33 mouse cellular contexts compared by ENCODE assay signal in genomic region chr11:51364353-51364752, GRCm38 (mm10).
"Had no signal": no experiment of that assay in that cellular context is flagged by ENCODE, and none has a peak within 500 bp of the region (broad histone marks: within the 10 kb centered on the region; RNA-seq: fewer than 3 reads in every experiment).

No protein-coding gene starts in this region.

- H3K27ac ChIP-seq: heart, embryonic 13.5 days; heart, embryonic 15.5 days; hindbrain, embryonic 10.5 days; hindbrain, embryonic 12.5 days; hindbrain, embryonic 13.5 days; hindbrain, embryonic 14.5 days; hindbrain, embryonic 15.5 days; hindbrain, postnatal 0 days; intestine, embryonic 15.5 days; kidney, embryonic 15.5 days; kidney, postnatal 0 days; layer of hippocampus, adult 2 months; left cerebral cortex, adult 2 months had no signal

- H3K4me2 ChIP-seq: heart, embryonic 13.5 days; heart, embryonic 15.5 days; hindbrain, embryonic 12.5 days; hindbrain, embryonic 13.5 days; hindbrain, embryonic 14.5 days; hindbrain, embryonic 15.5 days; intestine, embryonic 15.5 days; kidney, embryonic 15.5 days had no signal

- H3K36me3 ChIP-seq: heart, embryonic 13.5 days; heart, embryonic 15.5 days; hindbrain, embryonic 10.5 days; hindbrain, embryonic 12.5 days; hindbrain, embryonic 13.5 days; hindbrain, embryonic 15.5 days; intestine, embryonic 15.5 days; kidney, embryonic 15.5 days had no signal

- H3K9me3 ChIP-seq: heart, embryonic 13.5 days; heart, embryonic 15.5 days; hindbrain, embryonic 10.5 days; hindbrain, embryonic 12.5 days; hindbrain, embryonic 13.5 days; hindbrain, embryonic 15.5 days; intestine, embryonic 15.5 days; kidney, embryonic 15.5 days had no signal

- DNase-seq: heart, postnatal 10 days; heart, postnatal 14 days; heart, postnatal 36 days; heart, postnatal 4 days; kidney, adult 11 months; kidney, adult 18-20 months; kidney, adult 2 months; kidney, adult 8-10 months; kidney, adult 9 months; kidney, postnatal 10 days; kidney, postnatal 14 days; kidney, postnatal 25 days; kidney, postnatal 36 days; kidney, postnatal 4 days; layer of hippocampus, adult 9-11 months; layer of hippocampus, postnatal 36 days had no signal

- ATAC-seq: hindbrain, embryonic 16.5 days; hindbrain, postnatal 0 days; inflammation-experienced regulatory T-cells, adult 6 months; intestine, embryonic 15.5 days; intestine, embryonic 16.5 days; intestine, postnatal 0 days had no signal

- H3K4me1 ChIP-seq: heart, embryonic 13.5 days; heart, embryonic 15.5 days; hindbrain, embryonic 10.5 days; hindbrain, embryonic 12.5 days; hindbrain, embryonic 13.5 days; intestine, embryonic 15.5 days; kidney, embryonic 15.5 days had no signal

- H3K9ac ChIP-seq: heart, embryonic 13.5 days; heart, embryonic 15.5 days; hindbrain, embryonic 12.5 days; hindbrain, embryonic 13.5 days; hindbrain, embryonic 14.5 days; hindbrain, embryonic 15.5 days; intestine, embryonic 15.5 days; kidney, embryonic 15.5 days had no signal

- H3K4me3 ChIP-seq: heart, embryonic 13.5 days; heart, embryonic 15.5 days; hindbrain, embryonic 10.5 days; hindbrain, embryonic 12.5 days; hindbrain, embryonic 13.5 days; hindbrain, embryonic 15.5 days; intestine, embryonic 15.5 days; kidney, embryonic 15.5 days; layer of hippocampus, adult 2 months; left cerebral cortex, adult 2 months had no signal

- H3K27me3 ChIP-seq: heart, embryonic 13.5 days; heart, embryonic 15.5 days; hindbrain, embryonic 12.5 days; hindbrain, embryonic 13.5 days; hindbrain, embryonic 15.5 days; intestine, embryonic 15.5 days; kidney, embryonic 15.5 days had no signal
